Mouse (Mus musculus) lung, embryonic 14.5 days (tissue): ENCODE data around the gene Btg1. TPM values are rescaled to one million over a fixed set of nuclear protein-coding genes. Genes with fewer than 3 reads are reported as not detected.

Experiments
- ATAC-seq: fragments of 200-750 bp; cut with Nextera tagmentation; 2 replicates; pipeline ENCODE4 v1.8.0; 2017; ENCODE audit warnings: mild to moderate bottlenecking, moderate TSS enrichment, moderate library complexity; ENCODE audit not compliant: insufficient read depth
- DNase-seq: peaks from one replicate; pipeline ENCODE4 v3.0.0-alpha.2; 2015
- H3K27ac ChIP-seq: fragments of 300-500 bp; sonication (generic); 2 replicates; pipeline ENCODE4 v1.5.1; 2014; ENCODE audit warnings: low read depth, mild to moderate bottlenecking, moderate library complexity
- H3K27me3 ChIP-seq: fragments of 300-500 bp; sonication (generic); 2 replicates; pipeline ENCODE4 v1.6.1; 2014; ENCODE audit warnings: low read length, control low read depth; ENCODE audit not compliant: insufficient read depth
- H3K36me3 ChIP-seq: fragments of 300-500 bp; sonication (generic); 2 replicates; pipeline ENCODE4 v1.6.1; 2014; ENCODE audit warnings: control low read depth; ENCODE audit not compliant: insufficient read depth
- H3K4me1 ChIP-seq: fragments of 300-500 bp; sonication (generic); 2 replicates; pipeline ENCODE4 v1.6.1; 2014; ENCODE audit warnings: antibody characterized with exemption, control low read depth; ENCODE audit not compliant: insufficient read depth
- H3K4me2 ChIP-seq: fragments of 300-500 bp; sonication (generic); 2 replicates; pipeline ENCODE4 v1.6.1; 2014; ENCODE audit warnings: mild to moderate bottlenecking
- H3K4me3 ChIP-seq: fragments of 300-500 bp; sonication (generic); 2 replicates; pipeline ENCODE4 v1.5.1; 2014; ENCODE audit warnings: low read depth, low read length
- H3K9ac ChIP-seq: fragments of 300-500 bp; sonication (generic); 2 replicates; pipeline ENCODE4 v1.6.1; 2014
- H3K9me3 ChIP-seq: fragments of 300-500 bp; sonication (generic); 2 replicates; pipeline ENCODE4 v1.6.1; 2016; ENCODE audit warnings: low read depth, low read length, control low read depth
- CTCF ChIP-seq: IDR thresholded peaks from 2 replicates; pipeline ENCODE4 v1.5.1; 2016; ENCODE audit warnings: antibody characterized with exemption, low read depth
- WGBS: fragments of 180-500 bp; shearing (Covaris S2); extraction: QIAGEN DNeasy Blood & Tissue Kit; methylation state at CpG from one replicate; pipeline ENCODE4 v1.1.7; 2014; 5-methylcytosine and 5-hydroxymethylcytosine counted together
- polyA plus RNA-seq: library from polyadenylated mRNA; unstranded; fragments of >200 nt; fragmentation: Nextera tagmentation; extraction: Ambion mirVana; gene quantifications from 2 replicates; pipeline ENCODE4 v1.2.1, GENCODE M21; 2014

Gene Btg1
- polyA plus RNA-seq, 1 experiment from 2014 or later, result 67.4 TPM

- ATAC-seq, result no peak
- Histone ChIP-seq H3K9ac (no peak overlapping the region), H3K27ac (no peak overlapping the region), H3K36me3 (no peaks in the 10 kb centered on the region), H3K9me3 (no peaks in the 10 kb centered on the region), H3K4me2 (no peak overlapping the region), H3K27me3 (no peaks in the 10 kb centered on the region), H3K4me1 (no peaks in the 10 kb centered on the region), H3K4me3 (no peak overlapping the region)
- DNase-seq, result no peak
- TF ChIP-seq CTCF, result no peak
- WGBS, result 79% methylated on average over 4 of the region's 4 CpGs
These were observed 9.1 kb upstream of the Btg1 start for GRCm38 (mm10) chr10:96607617-96608185.

GRCm38 (mm10) chr10:96609356-96610345, 7.2 kb upstream of the Btg1 start:
- Histone ChIP-seq H3K4me3 (no peak overlapping the region), H3K27ac (no peak overlapping the region), H3K4me2 (no peak overlapping the region), H3K27me3 (no peaks in the 10 kb centered on the region), H3K4me1 (no peaks in the 10 kb centered on the region), H3K36me3 (no peaks in the 10 kb centered on the region), H3K9ac (no peak overlapping the region), H3K9me3 (no peaks in the 10 kb centered on the region)
- no peak for ATAC-seq
- no peak for DNase-seq
- TF ChIP-seq CTCF, result no peak
- WGBS, result 77% methylated on average over 8 of the region's 8 CpGs

GRCm38 (mm10) chr10:96616001-96616708, 651 bp upstream of the Btg1 start:
- peak overlapping the region; percentile 63 for H3K4me2 ChIP-seq
- DNase-seq (no peak), ATAC-seq (no peak; the same call in none of the 2 replicates)
- no peak for TF ChIP-seq CTCF
- H3K27ac ChIP-seq, result peak overlapping the region; percentile 81
- H3K9me3 ChIP-seq, result no peaks in the 10 kb centered on the region
- peaks cover 15% of the 10 kb centered on the region for H3K36me3 ChIP-seq
- peak overlapping the region; percentile 97 for H3K4me3 ChIP-seq
- 0 out of 2 replicates have a peak, but pooled peaks cover 3% of the 10 kb centered on the region for H3K4me1 ChIP-seq
- H3K9ac ChIP-seq, result peak overlapping the region; percentile 68
- 1% methylated on average over 24 of the region's 24 CpGs for WGBS
- H3K27me3 ChIP-seq, result no peaks in the 10 kb centered on the region

- Histone ChIP-seq H3K4me2 (peak overlapping the region; percentile 58), H3K4me1 (0 out of 2 replicates have a peak, but pooled peaks cover 3% of the 10 kb centered on the region), H3K9ac (peak overlapping the region; percentile 100), H3K4me3 (peak overlapping the region; percentile 97), H3K27ac (peak overlapping the region; percentile 97), H3K27me3 (no peaks in the 10 kb centered on the region), H3K36me3 (peaks cover 26% of the 10 kb centered on the region), H3K9me3 (no peaks in the 10 kb centered on the region)
- DNase-seq (peak; percentile 54), ATAC-seq (peak; percentile 13)
- no peak for TF ChIP-seq CTCF
- under 1% methylated on average over 74 of the region's 78 CpGs for WGBS
These were observed 580 bp downstream of the Btg1 start for GRCm38 (mm10) chr10:96617221-96617950.

- H3K4me2 ChIP-seq, result peak overlapping the region; percentile 58
- peak overlapping the region; percentile 97 for H3K4me3 ChIP-seq
- no peaks in the 10 kb centered on the region for H3K9me3 ChIP-seq
- peak overlapping the region; percentile 100 for H3K9ac ChIP-seq
- ATAC-seq, result peak; percentile 42
- peak overlapping the region; percentile 97 for H3K27ac ChIP-seq
- under 1% methylated on average over 29 of the region's 29 CpGs for WGBS
- no peaks in the 10 kb centered on the region for H3K27me3 ChIP-seq
- H3K4me1 ChIP-seq, result 0 out of 2 replicates have a peak, but pooled peaks cover 3% of the 10 kb centered on the region
- peaks cover 31% of the 10 kb centered on the region for H3K36me3 ChIP-seq
- peak; percentile 72 for TF ChIP-seq CTCF
- DNase-seq, result peak; percentile 81
These were observed 1.3 kb downstream of the Btg1 start for GRCm38 (mm10) chr10:96617951-96618575.
